Comparison of ENCODE assay signal across 9 mouse cellular contexts in the genomic region with DNA sequence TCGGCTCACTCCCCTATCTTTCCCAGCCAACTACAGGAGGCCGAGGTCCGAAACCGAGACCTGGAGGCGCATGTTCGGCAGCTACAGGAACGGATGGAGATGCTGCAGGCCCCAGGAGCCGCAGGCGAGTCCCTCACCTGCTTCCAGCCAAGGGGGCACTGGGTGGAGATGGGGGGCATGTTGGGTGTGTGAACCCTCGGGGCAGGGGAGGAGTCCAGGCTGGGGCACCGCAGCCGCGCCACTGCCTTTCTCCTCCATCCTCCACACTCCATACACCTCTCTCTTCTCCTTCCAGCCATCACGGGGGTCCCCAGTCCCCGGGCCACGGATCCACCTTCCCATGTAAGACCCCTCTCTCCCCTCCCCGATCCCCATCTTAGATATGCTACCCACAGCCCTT. TPM values are rescaled to one million over a fixed set of nuclear protein-coding genes. Genes with fewer than 3 reads are reported as not detected.
A peak's percentile ranks its signal among the peaks of the same experiment; 100 is the strongest.
DNase-seq lines count a peak whose midpoint lies in the region; ATAC-seq lines count a peak whose summit lies in the region.
"Had no signal": no experiment of that assay in that cellular context is flagged by ENCODE, and none has a peak within 500 bp of the region (broad histone marks: within the 10 kb centered on the region; RNA-seq: fewer than 3 reads in every experiment).

No protein-coding gene starts in this region.

- peak overlapping the region; percentile 87 for H3K4me2 ChIP-seq in heart, embryonic 14.5 days (ENCODE audit: low read length)
- H3K4me2 ChIP-seq in neural tube, embryonic 11.5 days (ENCODE audit: low read depth), result peak overlapping the region; percentile 96
- peak overlapping the region; percentile 99; the same call in 1 of the 2 replicates for H3K4me2 ChIP-seq in hindbrain, embryonic 15.5 days
- H3K4me2 ChIP-seq in stomach, embryonic 14.5 days (replicated peaks; ENCODE audit: low read depth, low read length), result peak overlapping the region; percentile 89

- intact Hi-C loops in heart, postnatal 25 days (cut with DNase I), result no loop called here

- H3K4me3 ChIP-seq in heart, embryonic 14.5 days (ENCODE audit: control insufficient read depth in 1 of 2, insufficient read depth in 1 of 2, low read depth in 1 of 2, low read length in 2 of 2), result no peak overlapping the region
- no peak overlapping the region for H3K4me3 ChIP-seq in neural tube, embryonic 11.5 days (ENCODE audit: low read depth, low read length)
- no peak overlapping the region for H3K4me3 ChIP-seq in hindbrain, embryonic 15.5 days
- H3K4me3 ChIP-seq in stomach, embryonic 14.5 days (ENCODE audit: low read depth, low read length), result peak overlapping the region; percentile 32; the same call in 1 of the 2 replicates

- H3K9ac ChIP-seq in heart, embryonic 14.5 days (ENCODE audit: low read length), result peak overlapping the region; percentile 66; the same call in 1 of the 2 replicates
- no peak overlapping the region for H3K9ac ChIP-seq in neural tube, embryonic 11.5 days (ENCODE audit: low read length)
- H3K9ac ChIP-seq in hindbrain, embryonic 15.5 days, result no peak overlapping the region
- no peak overlapping the region; the same call in 1 of the 2 replicates for H3K9ac ChIP-seq in stomach, embryonic 14.5 days (replicated peaks; ENCODE audit: low read depth, low read length)

- H3K27me3 ChIP-seq in heart, embryonic 14.5 days (ENCODE audit: control insufficient read depth, insufficient read depth, low read length), result no peaks in the 10 kb centered on the region
- peaks cover 9% of the 10 kb centered on the region for H3K27me3 ChIP-seq in neural tube, embryonic 11.5 days (ENCODE audit: control insufficient read depth, insufficient read depth, low read length)
- H3K27me3 ChIP-seq in hindbrain, embryonic 15.5 days, result peaks cover 43% of the 10 kb centered on the region
- H3K27me3 ChIP-seq in stomach, embryonic 14.5 days (ENCODE audit: control insufficient read depth, insufficient read depth, low read length), result no peaks in the 10 kb centered on the region

- 48% methylated on average over 17 of the region's 17 CpGs for WGBS in heart, embryonic 14.5 days
- WGBS in neural tube, embryonic 11.5 days, result 21% methylated on average over 17 of the region's 17 CpGs
- WGBS in hindbrain, embryonic 15.5 days, result 36% methylated on average over 17 of the region's 17 CpGs
- WGBS in stomach, embryonic 14.5 days, result 56% methylated on average over 13 of the region's 17 CpGs

- peaks cover 52% of the 10 kb centered on the region for H3K36me3 ChIP-seq in heart, embryonic 14.5 days (ENCODE audit: control insufficient read depth, insufficient read depth, low read length)
- peaks cover 3% of the 10 kb centered on the region; the same call in 1 of the 2 replicates for H3K36me3 ChIP-seq in neural tube, embryonic 11.5 days (ENCODE audit: control insufficient read depth, insufficient read depth, low read length)
- H3K36me3 ChIP-seq in hindbrain, embryonic 15.5 days, result peaks cover 22% of the 10 kb centered on the region
- H3K36me3 ChIP-seq in stomach, embryonic 14.5 days (ENCODE audit: control insufficient read depth, insufficient read depth, low read length), result peaks cover 20% of the 10 kb centered on the region

- H3K9me3 ChIP-seq in heart, embryonic 14.5 days (ENCODE audit: control insufficient read depth, low read length), result no peaks in the 10 kb centered on the region
- no peaks in the 10 kb centered on the region for H3K9me3 ChIP-seq in neural tube, embryonic 11.5 days (ENCODE audit: control insufficient read depth, low read length)
- no peaks in the 10 kb centered on the region for H3K9me3 ChIP-seq in hindbrain, embryonic 15.5 days
- H3K9me3 ChIP-seq in stomach, embryonic 14.5 days (ENCODE audit: control insufficient read depth, low read depth, low read length), result no peaks in the 10 kb centered on the region

- H3K27ac ChIP-seq in heart, embryonic 14.5 days (replicated peaks in 1 of 2; ENCODE audit: control insufficient read depth in 1 of 2, insufficient read depth in 1 of 2, low read depth in 2 of 2, low read length in 2 of 2), result peak overlapping the region; percentile 92 to 100; a peak in 2 of 4 replicates
- no peak overlapping the region for H3K27ac ChIP-seq in neural tube, embryonic 11.5 days (ENCODE audit: low read depth, low read length)
- no peak overlapping the region for H3K27ac ChIP-seq in hindbrain, embryonic 15.5 days (replicated peaks)
- H3K27ac ChIP-seq in stomach, embryonic 14.5 days (ENCODE audit: low read length), result no peak overlapping the region

- DNase-seq in heart, postnatal 25 days (ENCODE audit: low spot score), result no peak
- DNase-seq in neural tube, embryonic 11.5 days (ENCODE audit: low spot score), result no peak
- DNase-seq in neural tube, embryonic 10.5 days (ENCODE audit: extremely low spot score, low spot score), result no peak
- DNase-seq in embryo, embryonic 9.5 days (ENCODE audit: extremely low spot score), result no peak
- no peak for DNase-seq in frontal cortex, postnatal 10 days (ENCODE audit: low spot score in 2 of 2)
- DNase-seq: cerebellum, adult 11-12 months had no signal

- no peak for ATAC-seq in heart, embryonic 14.5 days (ENCODE audit: insufficient number of reproducible peaks, insufficient read depth, low FRiP score, low read depth)
- no peak for ATAC-seq in neural tube, embryonic 11.5 days (ENCODE audit: insufficient read depth, low FRiP score, low TSS enrichment)
- ATAC-seq in hindbrain, embryonic 15.5 days (ENCODE audit: low FRiP score, low read depth), result no peak
- no peak for ATAC-seq in stomach, embryonic 14.5 days (ENCODE audit: insufficient number of reproducible peaks, insufficient read depth, low FRiP score, low read depth)

- peaks cover 29 to 30% of the 10 kb centered on the region in 2 experiments for H3K4me1 ChIP-seq in heart, embryonic 14.5 days (ENCODE audit: control insufficient read depth in 2 of 2, insufficient read depth in 2 of 2, low read length in 2 of 2)
- peaks cover 28% of the 10 kb centered on the region for H3K4me1 ChIP-seq in neural tube, embryonic 11.5 days (ENCODE audit: control insufficient read depth, insufficient read depth, low read length)
- H3K4me1 ChIP-seq in hindbrain, embryonic 15.5 days (replicated peaks), result peaks cover 52% of the 10 kb centered on the region
- peaks cover 20% of the 10 kb centered on the region for H3K4me1 ChIP-seq in stomach, embryonic 14.5 days (ENCODE audit: control insufficient read depth, insufficient read depth, low read length)

RNA-seq across cellular contexts. Expression of a gene that starts 2.5 kb away (rescaled TPM):
- 7.3 and 8.3 TPM in 2 replicates for polyA plus RNA-seq in heart, embryonic 14.5 days (2014; fragmentation: Nextera tagmentation; extraction: Ambion mirVana)
- total RNA-seq in heart, postnatal 25 days (2021), result 1 to 10 TPM; 8.6 to 9.8 TPM
- 6.3 and 7.4 TPM in 2 replicates for polyA plus RNA-seq in neural tube, embryonic 11.5 days (2014; fragmentation: Nextera tagmentation; extraction: Ambion mirVana)
- polyA plus RNA-seq in hindbrain, embryonic 15.5 days (2015; fragmentation: Nextera tagmentation; extraction: Ambion mirVana), result 2.5 and 2.6 TPM in 2 replicates
- polyA plus RNA-seq in stomach, embryonic 14.5 days (2014; fragmentation: Nextera tagmentation; extraction: Ambion mirVana), result 17.4 and 18.6 TPM in 2 replicates

RNA-seq across cellular contexts. Expression of a gene that starts 8.3 kb away (rescaled TPM):
- 31.1 and 36.0 TPM in 2 replicates for polyA plus RNA-seq in heart, embryonic 14.5 days (2014; fragmentation: Nextera tagmentation; extraction: Ambion mirVana)
- total RNA-seq in heart, postnatal 25 days (2021), result 100 to 1,000 TPM; 555 to 584 TPM
- 9.4 and 10.2 TPM in 2 replicates for polyA plus RNA-seq in neural tube, embryonic 11.5 days (2014; fragmentation: Nextera tagmentation; extraction: Ambion mirVana)
- 10.5 and 10.9 TPM in 2 replicates for polyA plus RNA-seq in hindbrain, embryonic 15.5 days (2015; fragmentation: Nextera tagmentation; extraction: Ambion mirVana)
- polyA plus RNA-seq in stomach, embryonic 14.5 days (2014; fragmentation: Nextera tagmentation; extraction: Ambion mirVana), result 70.9 and 72.0 TPM in 2 replicates

RNA-seq across cellular contexts. Expression of a gene that starts 15.9 kb away (rescaled TPM):
- polyA plus RNA-seq in heart, embryonic 14.5 days (2014; fragmentation: Nextera tagmentation; extraction: Ambion mirVana), result 19.6 and 20.4 TPM in 2 replicates
- 10 to 100 TPM; 43.9 to 45.4 TPM for total RNA-seq in heart, postnatal 25 days (2021)
- polyA plus RNA-seq in neural tube, embryonic 11.5 days (2014; fragmentation: Nextera tagmentation; extraction: Ambion mirVana), result 29.7 and 31.7 TPM in 2 replicates
- polyA plus RNA-seq in hindbrain, embryonic 15.5 days (2015; fragmentation: Nextera tagmentation; extraction: Ambion mirVana), result 36.2 and 42.5 TPM in 2 replicates
- polyA plus RNA-seq in stomach, embryonic 14.5 days (2014; fragmentation: Nextera tagmentation; extraction: Ambion mirVana), result 14.3 and 16.8 TPM in 2 replicates

RNA-seq across cellular contexts. Expression of a gene that starts 26.3 kb away (rescaled TPM):
- polyA plus RNA-seq in heart, embryonic 14.5 days (2014; fragmentation: Nextera tagmentation; extraction: Ambion mirVana), result 1.2 TPM in 2 replicates
- not detected for total RNA-seq in heart, postnatal 25 days (2021)
- 1.3 and 1.4 TPM in 2 replicates for polyA plus RNA-seq in neural tube, embryonic 11.5 days (2014; fragmentation: Nextera tagmentation; extraction: Ambion mirVana)
- polyA plus RNA-seq in hindbrain, embryonic 15.5 days (2015; fragmentation: Nextera tagmentation; extraction: Ambion mirVana), result 6.9 and 8.1 TPM in 2 replicates
- 4.6 and 5.7 TPM in 2 replicates for polyA plus RNA-seq in stomach, embryonic 14.5 days (2014; fragmentation: Nextera tagmentation; extraction: Ambion mirVana)

RNA-seq across cellular contexts. Expression of a gene that starts 27.7 kb away (rescaled TPM):
- 5.5 and 5.6 TPM in 2 replicates for polyA plus RNA-seq in heart, embryonic 14.5 days (2014; fragmentation: Nextera tagmentation; extraction: Ambion mirVana)
- total RNA-seq in heart, postnatal 25 days (2021), result 1 to 10 TPM; 5.4 to 5.5 TPM
- 10.1 and 10.6 TPM in 2 replicates for polyA plus RNA-seq in neural tube, embryonic 11.5 days (2014; fragmentation: Nextera tagmentation; extraction: Ambion mirVana)
- 16.2 and 16.6 TPM in 2 replicates for polyA plus RNA-seq in hindbrain, embryonic 15.5 days (2015; fragmentation: Nextera tagmentation; extraction: Ambion mirVana)
- 9.1 and 9.5 TPM in 2 replicates for polyA plus RNA-seq in stomach, embryonic 14.5 days (2014; fragmentation: Nextera tagmentation; extraction: Ambion mirVana)

Comparison
In these comparisons a context has a peak if more than half of its experiments do, and no peak if none do; other contexts are left out.
1. H3K27ac ChIP-seq: peak in heart, embryonic 14.5 days (2 of 2); none in neural tube, embryonic 11.5 days (single experiment), hindbrain, embryonic 15.5 days (single experiment) and stomach, embryonic 14.5 days (single experiment).
2. Peak in every context shown above with its lines, with median percentiles within 50 percentile points of each other: H3K4me2 ChIP-seq.